ENCODE assay signal across 9 mouse cellular contexts in genomic region chr7:127875627-127876001, GRCm38 (mm10). TPM values are rescaled to one million over a fixed set of nuclear protein-coding genes. Genes with fewer than 3 reads are reported as not detected.
DNase-seq lines count a peak whose midpoint lies in the region; ATAC-seq and TF ChIP-seq lines count a peak whose summit lies in the region.
"Had no signal": no experiment of that assay in that cellular context is flagged by ENCODE, and none has a peak within 500 bp of the region (broad histone marks: within the 10 kb centered on the region; RNA-seq: fewer than 3 reads in every experiment).

No protein-coding gene starts in this region.

- peaks cover 63% of the 10 kb centered on the region for H3K36me3 ChIP-seq in erythroblast, embryonic 14.5 days (ENCODE audit: control insufficient read depth)
- H3K36me3 ChIP-seq in heart, embryonic 12.5 days: peaks cover 37% of the 10 kb centered on the region
- H3K36me3 ChIP-seq in kidney, embryonic 16.5 days (ENCODE audit: insufficient read depth, low read length): peaks cover 32% of the 10 kb centered on the region
- H3K36me3 ChIP-seq in liver, adult 2 months (ENCODE audit: control insufficient read depth, insufficient read depth, low read length): peaks cover 1% of the 10 kb centered on the region; the same call in 1 of the 2 replicates

- peak overlapping the region; percentile 74 for H3K4me2 ChIP-seq in heart, embryonic 12.5 days
- peak overlapping the region; percentile 85 for H3K4me2 ChIP-seq in kidney, embryonic 16.5 days (replicated peaks; ENCODE audit: low read depth, low read length)

- H3K4me1 ChIP-seq in erythroblast, embryonic 14.5 days (ENCODE audit: control insufficient read depth): peaks cover 47% of the 10 kb centered on the region
- peaks cover 20% of the 10 kb centered on the region for H3K4me1 ChIP-seq in heart, embryonic 12.5 days (replicated peaks)
- peaks cover 26% of the 10 kb centered on the region for H3K4me1 ChIP-seq in kidney, embryonic 16.5 days (ENCODE audit: insufficient read depth, low read length)
- H3K4me1 ChIP-seq in liver, adult 2 months (ENCODE audit: control insufficient read depth, insufficient read depth, low read length): peaks cover 6% of the 10 kb centered on the region

- H3K27me3 ChIP-seq in erythroblast, embryonic 14.5 days (ENCODE audit: control insufficient read depth): peaks cover 4% of the 10 kb centered on the region; the same call in 1 of the 2 replicates
- H3K27me3 ChIP-seq in heart, embryonic 12.5 days (replicated peaks): no peaks in the 10 kb centered on the region
- H3K27me3 ChIP-seq in kidney, embryonic 16.5 days (ENCODE audit: insufficient read depth, low read length): no peaks in the 10 kb centered on the region
- H3K27me3 ChIP-seq in liver, adult 2 months (ENCODE audit: control insufficient read depth, insufficient read depth, low read length): no peaks in the 10 kb centered on the region

- no peak for TF ChIP-seq POLR2A in liver, adult 2 months (IDR thresholded peaks at IDR 0.05; ENCODE audit: extremely low read depth, insufficient read depth, low read length)

- TF ChIP-seq CTCF in liver, adult 2 months (IDR thresholded peaks at IDR 0.05; ENCODE audit: low read depth, low read length): no peak

- peak; percentile 92 for ATAC-seq in heart, embryonic 12.5 days (ENCODE audit: insufficient number of reproducible peaks, low FRiP score)
- peak; percentile 96 for ATAC-seq in kidney, embryonic 16.5 days (ENCODE audit: low FRiP score, low TSS enrichment)
- peak; percentile 51 for ATAC-seq in monocyte, adult 5-6 weeks (replicated peaks; ENCODE audit: insufficient number of reproducible peaks, low FRiP score, low TSS enrichment, poor library complexity, severe bottlenecking)

- peak overlapping the region; percentile 98 for H3K27ac ChIP-seq in heart, embryonic 12.5 days (ENCODE audit: poor library complexity, severe bottlenecking)
- peak overlapping the region; percentile 99 for H3K27ac ChIP-seq in kidney, embryonic 16.5 days (ENCODE audit: low read length)
- H3K27ac ChIP-seq in liver, adult 2 months (replicated peaks; ENCODE audit: insufficient read depth, low read depth, low read length): peak overlapping the region; percentile 90

- under 1% methylated on average over 39 of the region's 43 CpGs for WGBS in heart, embryonic 12.5 days
- WGBS in kidney, embryonic 16.5 days: under 1% methylated on average over 41 of the region's 43 CpGs
- under 1% methylated on average over 41 of the region's 43 CpGs for WGBS in liver, adult 2 months

- peaks cover 31% of the 10 kb centered on the region for H3K9me3 ChIP-seq in erythroblast, embryonic 14.5 days (ENCODE audit: control insufficient read depth, low read length)
- H3K9me3 ChIP-seq in heart, embryonic 12.5 days (replicated peaks): no peaks in the 10 kb centered on the region
- no peaks in the 10 kb centered on the region for H3K9me3 ChIP-seq in kidney, embryonic 16.5 days (ENCODE audit: low read length)

- peak; percentile 89 for DNase-seq in CD4-positive, CD25-positive, alpha-beta regulatory T cell, adult 2 months (ENCODE audit: low read depth, low spot score)
- DNase-seq in brain, embryonic 18.5 days (ENCODE audit: low read depth, low spot score): peak; percentile 93
- peak; percentile 57 for DNase-seq in liver, adult 2 months (ENCODE audit: extremely low read depth, low read depth, low spot score)
- peak; percentile 91 to 94 for DNase-seq in spleen, postnatal 36 days (ENCODE audit: low spot score in 2 of 2)

- H3K79me2 ChIP-seq in liver, adult 2 months (ENCODE audit: control insufficient read depth, insufficient read depth, low read length): peaks cover 16% of the 10 kb centered on the region; the same call in 1 of the 2 replicates

- peak overlapping the region; percentile 97 for H3K9ac ChIP-seq in heart, embryonic 12.5 days
- peak overlapping the region; percentile 91 for H3K9ac ChIP-seq in kidney, embryonic 16.5 days (replicated peaks; ENCODE audit: low read length)
- H3K9ac ChIP-seq in liver, adult 2 months (ENCODE audit: low read depth, low read length): peak overlapping the region; percentile 81

- H3K4me3 ChIP-seq in erythroblast, embryonic 14.5 days (replicated peaks): peak overlapping the region; percentile 99
- H3K4me3 ChIP-seq in heart, embryonic 12.5 days: peak overlapping the region; percentile 94
- H3K4me3 ChIP-seq in kidney, embryonic 16.5 days (ENCODE audit: low read length): peak overlapping the region; percentile 93
- peak overlapping the region; percentile 94 for H3K4me3 ChIP-seq in liver, adult 2 months (ENCODE audit: insufficient read depth, low read depth, low read length)

RNA-seq across cellular contexts. Expression of gene Zfp646, which starts 0.4 kb away (rescaled TPM):
- polyA plus RNA-seq in erythroblast, embryonic 14.5 days (2012): 1.3 TPM in 2 replicates
- 11.5 and 12.9 TPM in 2 replicates for polyA plus RNA-seq in heart, embryonic 12.5 days (2016; fragmentation: Nextera tagmentation; extraction: Ambion mirVana)
- 13.0 and 15.7 TPM in 2 replicates for polyA plus RNA-seq in kidney, embryonic 16.5 days (2015; fragmentation: Nextera tagmentation; extraction: Ambion mirVana)
- total RNA-seq in liver, adult 2 months (2014; rRNA removed): 8.8 and 11.5 TPM in 2 replicates
- 6.0 and 7.4 TPM in 2 replicates for polyA plus RNA-seq in liver, adult 2 months (2012; rRNA removed)
- total RNA-seq in monocyte, adult 5-6 weeks (2017): 49.9 to 74.6 TPM (median 50.8 TPM) in 3 replicates

RNA-seq across cellular contexts. Expression of gene Zfp668, which starts 1.0 kb away (rescaled TPM):
- 1.3 and 1.5 TPM in 2 replicates for polyA plus RNA-seq in erythroblast, embryonic 14.5 days (2012)
- polyA plus RNA-seq in heart, embryonic 12.5 days (2016; fragmentation: Nextera tagmentation; extraction: Ambion mirVana): 11.4 and 13.0 TPM in 2 replicates
- 21.0 and 25.6 TPM in 2 replicates for polyA plus RNA-seq in kidney, embryonic 16.5 days (2015; fragmentation: Nextera tagmentation; extraction: Ambion mirVana)
- total RNA-seq in liver, adult 2 months (2014; rRNA removed): 0.65 and 0.94 TPM in 2 replicates
- 2.1 and 2.2 TPM in 2 replicates for polyA plus RNA-seq in liver, adult 2 months (2012; rRNA removed)
- total RNA-seq in monocyte, adult 5-6 weeks (2017): 1.6 to 7.1 TPM (median 6.4 TPM) in 3 replicates

RNA-seq across cellular contexts. Expression of gene Prss53, which starts 15.2 kb away (rescaled TPM):
- 0.03 and 0.05 TPM in 2 replicates for polyA plus RNA-seq in erythroblast, embryonic 14.5 days (2012)
- 1.5 and 1.7 TPM in 2 replicates for polyA plus RNA-seq in heart, embryonic 12.5 days (2016; fragmentation: Nextera tagmentation; extraction: Ambion mirVana)
- polyA plus RNA-seq in kidney, embryonic 16.5 days (2015; fragmentation: Nextera tagmentation; extraction: Ambion mirVana): 5.9 and 6.5 TPM in 2 replicates
- total RNA-seq in liver, adult 2 months (2014; rRNA removed): 2.3 and 2.5 TPM in 2 replicates
- polyA plus RNA-seq in liver, adult 2 months (2012; rRNA removed): 9.2 and 12.0 TPM in 2 replicates
- total RNA-seq in monocyte, adult 5-6 weeks (2017): 0.75 TPM in 1 of 3 replicates, not detected in the others

RNA-seq across cellular contexts. Expression of gene Gm21974, which starts 19.6 kb away (rescaled TPM):
- polyA plus RNA-seq in erythroblast, embryonic 14.5 days (2012): not detected in 2 replicates
- not detected in 2 replicates for polyA plus RNA-seq in heart, embryonic 12.5 days (2016; fragmentation: Nextera tagmentation; extraction: Ambion mirVana)
- polyA plus RNA-seq in kidney, embryonic 16.5 days (2015; fragmentation: Nextera tagmentation; extraction: Ambion mirVana): not detected in 2 replicates
- total RNA-seq in liver, adult 2 months (2014; rRNA removed): not detected in 2 replicates
- polyA plus RNA-seq in liver, adult 2 months (2012; rRNA removed): not detected in 2 replicates
- not detected in 3 replicates for total RNA-seq in monocyte, adult 5-6 weeks (2017)
- polyA plus RNA-seq: gonadal fat pad, adult 2 months had no signal

RNA-seq across cellular contexts. Expression of gene Vkorc1, which starts 19.8 kb away (rescaled TPM):
- polyA plus RNA-seq in erythroblast, embryonic 14.5 days (2012): 0.89 and 1.3 TPM in 2 replicates
- polyA plus RNA-seq in heart, embryonic 12.5 days (2016; fragmentation: Nextera tagmentation; extraction: Ambion mirVana): 86.6 and 106 TPM in 2 replicates
- polyA plus RNA-seq in kidney, embryonic 16.5 days (2015; fragmentation: Nextera tagmentation; extraction: Ambion mirVana): 163 and 168 TPM in 2 replicates
- 261 and 316 TPM in 2 replicates for total RNA-seq in liver, adult 2 months (2014; rRNA removed)
- polyA plus RNA-seq in liver, adult 2 months (2012; rRNA removed): 833 and 889 TPM in 2 replicates
- 1.4 to 3.6 TPM (median 2.3 TPM) in 3 replicates for total RNA-seq in monocyte, adult 5-6 weeks (2017)

Comparison
In these comparisons a context has a peak if more than half of its experiments do, and no peak if none do; other contexts are left out.
1. Peak in every context shown above with its lines: DNase-seq, ATAC-seq, H3K4me3 ChIP-seq and H3K27ac ChIP-seq.